Mouse (Mus musculus): ENCODE measurements around the gene Omt2a. TPM values are rescaled to one million over a fixed set of nuclear protein-coding genes. Genes with fewer than 3 reads are reported as not detected.
"Not testable (repeated sequence)": the region's sequence is repeated elsewhere in the genome, so short reads cannot be mapped to it uniquely, and the experiment has no call there.

The Omt2a gene
- not detected for total RNA-seq (2021)
- long read RNA-seq, experiment 1: 0 reads
- long read RNA-seq, experiment 2: 0 reads

- DNase-seq: no peak
These were observed at the start of gene Omt2a for GRCm38 (mm10) chr9:78314696-78315095. Omt2a (minus strand) TSS chr9:78314796.

- DNase-seq: no peak
These were observed 48.8 kb upstream of the Omt2a start for GRCm38 (mm10) chr9:78363374-78363773.

- no peak for DNase-seq
These were observed 45.9 kb upstream of the Omt2a start for GRCm38 (mm10) chr9:78360484-78360872.

- no peak for DNase-seq
These were observed 45.3 kb upstream of the Omt2a start for GRCm38 (mm10) chr9:78359750-78360483.

DNA sequence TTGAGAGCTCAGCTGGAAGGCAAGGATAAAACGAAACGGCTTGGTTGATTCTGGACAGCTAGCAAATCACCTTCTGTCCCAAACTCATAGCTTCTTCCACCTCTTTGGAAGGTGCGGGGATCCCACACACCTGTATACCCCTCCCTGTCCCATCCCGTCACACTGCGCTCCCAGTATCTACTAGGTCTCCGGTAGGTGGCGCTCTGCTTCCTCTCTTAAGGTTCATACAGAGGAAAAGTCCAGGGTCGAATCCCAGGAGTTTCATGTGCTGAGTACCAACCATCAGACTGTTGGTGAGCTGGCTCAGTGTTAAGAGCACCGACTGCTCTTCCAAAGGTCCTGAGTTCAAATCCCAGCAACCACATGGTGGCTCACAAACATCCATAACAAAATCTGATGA is 43.5 kb upstream of the Omt2a start:
- DNase-seq: peak; percentile 68 to 79

DNA sequence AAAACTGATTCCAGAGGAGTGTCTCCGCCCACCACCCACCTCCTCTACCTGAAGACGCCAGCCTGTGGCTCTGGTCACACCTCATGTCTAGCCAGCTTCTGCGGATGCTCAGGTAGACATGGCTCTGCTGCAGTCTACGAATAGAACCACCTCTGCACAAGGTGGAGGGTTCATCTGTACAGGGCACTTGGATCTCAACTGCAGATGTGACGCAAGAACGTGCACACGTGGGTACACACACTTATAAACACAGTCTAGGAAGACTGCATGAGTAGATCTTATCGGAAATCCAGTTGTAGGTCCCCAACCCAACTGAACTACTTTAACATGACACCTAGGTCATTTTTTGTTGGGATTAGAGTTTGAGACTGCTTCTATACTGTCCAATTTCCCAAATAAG is 41.0 kb upstream of the Omt2a start, which contains the start of gene Gsta2:
Gene Gsta2 (minus strand): TSS at position 178 of the 400 bp plus-strand sequence.
- DNase-seq: no peak

GRCm38 (mm10) chr9:78354665-78355578 is 40.3 kb upstream of the Omt2a start:
- DNase-seq: no peak

DNA sequence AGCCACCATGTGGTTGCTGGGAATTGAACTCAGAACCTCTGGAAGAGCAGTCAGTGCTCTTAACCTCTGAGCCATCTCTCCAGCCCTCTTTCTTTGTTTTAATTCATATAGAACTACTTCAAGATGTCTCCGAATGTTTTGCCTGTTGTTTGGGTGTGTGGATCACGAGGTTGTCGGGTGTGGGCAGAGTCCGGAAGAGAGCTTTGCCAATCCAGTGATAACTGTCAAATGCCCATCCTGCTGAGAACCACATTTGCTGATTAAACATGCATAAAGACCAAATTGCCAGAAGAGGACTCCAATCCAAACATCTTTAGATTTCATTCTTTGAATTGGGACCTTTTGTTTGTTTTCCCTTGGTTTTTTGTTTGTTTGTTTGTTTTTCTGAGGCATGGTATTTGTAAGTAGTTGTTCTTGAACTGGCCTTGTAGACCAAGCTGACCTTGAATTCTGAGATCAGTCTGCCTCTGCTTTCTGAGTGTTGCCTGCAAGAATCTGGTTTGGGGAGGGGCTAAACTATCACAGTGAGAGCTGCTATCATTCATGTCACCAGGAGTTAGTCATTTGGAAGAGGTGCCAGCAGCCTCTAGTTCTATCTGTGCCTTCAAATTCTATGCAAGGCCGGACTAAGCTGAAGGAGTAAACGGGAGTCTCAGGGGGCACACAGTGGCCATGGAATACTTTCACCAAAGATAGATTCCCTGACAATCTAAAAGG is 37.1 kb upstream of the Omt2a start:
- peak; percentile 18 to 50 for DNase-seq

DNA sequence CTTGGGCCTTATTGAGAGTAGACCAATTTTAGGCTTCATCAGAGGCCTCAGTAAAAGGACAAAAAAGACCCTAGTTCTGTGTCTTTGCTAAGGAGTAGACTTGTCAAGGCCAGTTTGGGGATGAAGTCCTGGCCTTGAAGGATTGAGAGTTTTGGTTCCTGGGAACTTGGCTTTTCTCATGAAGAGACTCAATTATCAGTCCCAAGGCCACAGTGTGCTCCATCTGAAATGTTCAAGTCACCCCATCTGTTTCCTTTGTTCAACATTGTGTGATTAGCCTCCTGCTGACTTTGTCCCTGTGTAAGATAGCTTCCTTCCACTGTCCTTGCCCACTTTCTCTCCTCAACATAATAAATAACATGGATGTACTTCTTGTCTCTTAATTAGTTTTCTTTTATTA is 35.4 kb upstream of the Omt2a start:
- not testable (repeated sequence) for DNase-seq

DNA sequence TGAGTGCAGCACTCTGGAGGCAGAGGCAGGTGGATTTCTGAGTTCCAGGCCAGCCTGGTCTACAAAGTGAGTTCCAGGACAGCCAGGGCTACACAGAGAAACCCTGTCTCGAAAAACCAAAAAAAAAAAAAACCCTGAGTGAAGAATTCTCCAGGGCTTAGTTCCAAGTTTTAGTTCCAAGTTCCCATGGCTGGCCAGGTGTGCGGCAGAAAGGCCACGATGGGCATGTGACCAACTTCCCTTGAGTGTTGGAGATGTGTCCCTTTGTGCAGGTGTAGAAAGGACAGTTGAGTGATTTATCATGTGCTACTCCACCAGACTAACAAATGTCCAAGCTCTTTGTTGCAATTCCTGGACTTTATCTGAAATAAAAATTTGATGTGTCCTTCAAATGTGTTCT is 34.5 kb upstream of the Omt2a start:
- DNase-seq: not testable (repeated sequence)

DNA sequence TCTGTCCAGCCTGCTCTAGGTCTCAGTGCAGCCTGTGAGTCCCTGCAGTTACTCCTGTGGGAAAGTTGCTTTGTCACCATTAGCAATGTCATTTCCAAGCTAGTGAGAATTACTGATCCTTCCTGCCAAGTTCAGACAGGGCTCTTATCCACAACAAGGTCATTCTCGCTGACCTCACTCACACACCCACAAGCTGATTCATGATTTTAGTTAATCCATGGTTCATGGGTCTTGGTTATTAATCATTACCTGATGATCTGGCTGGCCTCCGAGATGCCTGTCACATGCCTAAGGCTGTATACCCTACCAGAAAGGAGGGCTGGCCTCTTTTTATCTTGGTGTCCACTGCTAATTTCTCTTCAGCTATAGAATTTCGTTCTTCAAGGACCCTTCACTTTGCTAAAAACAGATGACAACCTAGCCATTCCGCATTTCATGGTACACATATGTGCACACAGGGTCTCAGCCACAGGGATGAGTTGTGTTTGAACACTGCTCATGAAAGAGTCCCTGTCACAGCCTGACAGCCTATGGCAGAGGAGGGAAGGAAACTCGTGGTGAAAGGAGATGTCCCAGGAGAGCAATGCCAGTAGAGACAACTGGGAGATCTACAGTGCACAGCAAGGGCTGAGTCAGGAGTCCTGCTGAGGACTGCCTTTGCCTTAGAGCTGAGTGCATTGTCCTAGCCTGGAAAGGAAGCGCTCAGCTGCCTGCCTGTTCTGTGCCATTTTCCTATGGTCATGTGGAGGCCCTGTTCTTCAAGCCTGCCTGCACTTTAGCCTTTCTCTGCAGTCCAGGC is 33.8 kb upstream of the Omt2a start:
- peak; percentile 50 to 66 for DNase-seq

- no peak for DNase-seq
These were observed 32.4 kb upstream of the Omt2a start for GRCm38 (mm10) chr9:78347004-78347403.

- DNase-seq: not testable (repeated sequence)
These were observed 30.6 kb upstream of the Omt2a start for GRCm38 (mm10) chr9:78345235-78345634.

DNA sequence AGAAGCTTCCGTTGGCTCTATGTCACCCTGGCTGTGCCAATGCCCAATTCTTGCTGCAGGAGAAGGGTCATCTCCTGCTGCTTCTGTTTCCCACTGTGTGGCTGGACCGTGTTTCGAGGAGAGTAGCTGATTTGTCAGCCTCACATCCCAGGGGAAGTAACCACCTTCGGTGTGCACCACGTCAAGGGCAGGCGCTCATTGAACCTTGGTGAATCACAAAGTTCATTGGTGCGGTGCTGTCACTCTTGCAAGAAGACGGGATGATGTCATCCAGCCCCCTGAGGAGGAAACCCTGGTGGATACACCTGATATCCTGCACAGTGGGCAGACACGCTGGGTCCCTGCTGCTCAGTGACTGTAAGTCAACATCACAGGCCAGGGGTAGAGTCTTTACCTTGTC is 28.5 kb upstream of the Omt2a start:
- not testable (repeated sequence) for DNase-seq

DNA sequence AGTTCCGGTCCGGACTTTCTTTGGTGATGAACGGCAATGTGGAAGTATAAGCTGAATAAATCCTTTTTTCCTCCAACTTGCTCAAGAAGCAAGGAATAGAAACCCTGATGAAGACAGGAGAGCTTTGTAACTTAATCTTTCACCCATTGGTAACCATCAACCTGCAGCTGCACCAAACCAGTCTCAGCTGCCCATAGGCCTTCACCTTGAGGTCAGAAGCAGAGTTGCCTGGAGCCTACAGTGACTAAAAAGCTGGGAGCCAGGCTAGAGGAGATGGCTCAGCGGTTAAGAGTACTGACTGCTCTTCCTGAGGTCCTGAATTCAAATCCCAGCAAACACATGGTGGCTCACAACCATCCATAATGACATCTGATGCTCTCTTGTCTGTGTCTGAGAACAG is 27.9 kb upstream of the Omt2a start:
- DNase-seq: not testable (repeated sequence)

GRCm38 (mm10) chr9:78340324-78340723 is 25.7 kb upstream of the Omt2a start:
- peak; percentile 43 to 59 for DNase-seq

GRCm38 (mm10) chr9:78337050-78337449 is 22.5 kb upstream of the Omt2a start:
- DNase-seq: peak in 1 of 2 experiments; percentile 27

DNA sequence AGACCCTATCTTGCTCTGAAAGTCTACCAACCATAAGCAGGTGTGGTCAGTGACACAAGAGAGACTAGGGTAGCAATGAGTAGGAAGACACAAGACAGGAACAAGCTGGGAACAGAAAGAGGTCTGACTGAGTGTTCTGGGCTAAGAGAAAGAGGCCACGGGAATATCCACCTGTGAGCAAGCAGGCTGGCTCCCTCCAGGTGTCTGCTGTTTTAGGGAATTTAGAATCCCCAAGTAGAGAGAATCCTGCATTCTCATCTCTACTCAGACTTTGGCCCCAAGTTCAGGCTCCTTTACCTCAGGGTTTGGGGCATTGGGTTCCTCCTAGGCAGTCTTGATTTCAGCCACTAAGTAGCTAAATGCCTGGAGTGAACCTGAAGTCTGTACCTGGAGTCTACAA is 12.7 kb upstream of the Omt2a start, which contains the start of gene Omt2b:
Gene Omt2b (plus strand): TSS at position 301 of the 400 bp plus-strand sequence.
- DNase-seq: not testable (repeated sequence)

DNA sequence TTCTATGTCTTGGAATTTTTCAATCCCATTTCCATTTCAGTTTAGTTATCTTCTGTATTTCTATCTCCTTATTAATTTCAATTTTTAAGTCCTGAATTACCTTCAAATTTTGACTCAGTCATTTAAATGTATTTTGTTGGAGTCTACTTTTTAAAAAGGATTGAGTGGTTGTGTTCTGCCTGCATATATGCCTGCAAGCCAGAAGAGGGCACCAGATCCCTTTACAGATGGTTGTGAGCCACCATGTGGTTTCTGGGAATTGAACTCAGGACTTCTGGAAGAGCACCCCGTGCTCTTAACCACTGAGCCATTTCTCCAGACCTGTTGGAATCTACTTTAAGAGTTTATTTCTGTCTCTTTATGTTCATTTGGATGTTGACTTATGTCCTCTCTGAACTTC is 4.9 kb upstream of the Omt2a start:
- DNase-seq: peak; percentile 7 to 23

GRCm38 (mm10) chr9:78308122-78308521 is 6.5 kb downstream of the Omt2a start:
- DNase-seq: not testable (repeated sequence)

DNA sequence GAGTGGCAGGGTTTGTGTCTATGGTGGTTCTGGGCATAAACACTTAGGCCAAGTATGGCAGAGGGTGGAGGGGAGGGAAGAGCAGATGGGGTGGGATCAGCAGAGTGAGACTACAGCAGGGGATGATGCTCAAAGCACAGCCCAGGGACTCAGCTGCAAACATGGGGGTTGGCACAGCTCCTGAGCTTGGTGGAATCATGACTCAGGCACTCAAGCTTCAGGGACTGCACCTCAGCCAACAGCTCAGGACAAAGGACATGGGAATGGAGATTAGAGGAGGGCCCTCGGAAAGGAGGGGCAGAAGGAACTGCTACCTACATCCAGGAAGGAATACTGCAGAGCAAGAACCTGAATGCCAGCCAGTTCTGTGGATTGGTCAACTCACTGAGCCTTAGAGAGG is 15.5 kb downstream of the Omt2a start:
- DNase-seq: peak in 1 of 2 experiments; percentile 3
